Mouse (Mus musculus) urinary bladder, postnatal 10 days (tissue): ENCODE measurements around the gene Ap2b1.

ENCODE experiments used
- DNase-seq: peaks from one replicate; pipeline ENCODE4 v3.0.0; 2022; ENCODE audit warnings: low spot score

Gene Ap2b1

DNA sequence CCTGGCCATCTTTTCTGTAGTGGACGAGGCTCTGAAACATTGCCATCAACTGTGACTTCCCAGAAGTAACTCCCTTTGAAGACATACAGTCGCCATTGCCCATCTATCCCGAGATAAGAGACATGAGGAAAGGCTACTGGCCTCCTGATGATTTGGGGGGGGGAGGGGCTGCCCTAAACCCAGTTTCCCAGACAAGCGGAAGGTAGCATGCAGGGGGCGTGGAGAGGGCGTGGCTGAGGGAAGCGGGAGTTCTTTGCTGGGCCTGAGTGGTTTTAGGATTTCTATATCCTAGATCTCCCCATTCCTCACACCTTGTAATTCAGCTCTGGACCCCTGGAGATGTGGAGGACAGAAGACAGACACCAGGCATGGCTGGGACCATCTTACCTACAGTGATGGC, 145.0 kb downstream of the Ap2b1 start:
- DNase-seq = no peak

DNA sequence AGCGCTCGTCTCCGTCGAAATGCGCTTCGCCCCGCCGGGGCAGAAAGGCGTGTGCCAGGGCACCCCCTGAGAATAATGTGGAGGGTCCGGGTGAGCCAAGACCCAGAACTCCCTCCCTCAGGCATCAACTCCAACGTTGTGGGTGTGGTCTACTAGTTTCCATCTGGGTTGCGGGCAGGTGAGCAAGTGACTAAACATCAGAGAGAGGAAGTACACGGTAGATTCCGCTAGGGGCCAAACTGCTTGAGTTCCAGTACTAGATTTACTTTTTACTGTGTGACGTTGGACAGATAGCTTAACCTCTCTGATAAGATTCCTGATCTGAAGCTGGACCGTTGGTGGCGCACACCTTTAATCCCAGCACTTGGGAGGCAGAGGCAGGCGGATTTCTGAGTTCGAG, 146.2 kb downstream of the Ap2b1 start:
- DNase-seq = no peak

DNA sequence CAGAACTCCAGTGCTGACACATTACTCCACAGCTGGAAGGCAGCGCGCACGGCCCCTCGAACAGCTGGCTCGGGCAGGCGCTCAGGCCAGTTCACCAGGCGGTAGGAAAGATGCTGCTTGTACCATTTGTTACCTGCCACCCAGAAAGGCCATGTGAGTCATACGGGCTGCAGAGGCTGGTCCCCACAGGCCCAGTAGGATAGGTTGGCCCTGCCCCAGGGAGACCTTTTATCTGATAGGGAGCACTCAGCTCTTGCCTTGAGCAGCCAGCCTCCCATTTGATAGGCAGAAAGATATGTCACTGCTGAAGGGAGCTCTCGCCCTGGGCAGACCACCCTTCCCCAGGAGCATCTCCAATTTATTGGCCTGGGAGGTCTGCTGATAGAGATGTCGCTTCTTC, 148.8 kb downstream of the Ap2b1 start:
- DNase-seq = no peak

DNA sequence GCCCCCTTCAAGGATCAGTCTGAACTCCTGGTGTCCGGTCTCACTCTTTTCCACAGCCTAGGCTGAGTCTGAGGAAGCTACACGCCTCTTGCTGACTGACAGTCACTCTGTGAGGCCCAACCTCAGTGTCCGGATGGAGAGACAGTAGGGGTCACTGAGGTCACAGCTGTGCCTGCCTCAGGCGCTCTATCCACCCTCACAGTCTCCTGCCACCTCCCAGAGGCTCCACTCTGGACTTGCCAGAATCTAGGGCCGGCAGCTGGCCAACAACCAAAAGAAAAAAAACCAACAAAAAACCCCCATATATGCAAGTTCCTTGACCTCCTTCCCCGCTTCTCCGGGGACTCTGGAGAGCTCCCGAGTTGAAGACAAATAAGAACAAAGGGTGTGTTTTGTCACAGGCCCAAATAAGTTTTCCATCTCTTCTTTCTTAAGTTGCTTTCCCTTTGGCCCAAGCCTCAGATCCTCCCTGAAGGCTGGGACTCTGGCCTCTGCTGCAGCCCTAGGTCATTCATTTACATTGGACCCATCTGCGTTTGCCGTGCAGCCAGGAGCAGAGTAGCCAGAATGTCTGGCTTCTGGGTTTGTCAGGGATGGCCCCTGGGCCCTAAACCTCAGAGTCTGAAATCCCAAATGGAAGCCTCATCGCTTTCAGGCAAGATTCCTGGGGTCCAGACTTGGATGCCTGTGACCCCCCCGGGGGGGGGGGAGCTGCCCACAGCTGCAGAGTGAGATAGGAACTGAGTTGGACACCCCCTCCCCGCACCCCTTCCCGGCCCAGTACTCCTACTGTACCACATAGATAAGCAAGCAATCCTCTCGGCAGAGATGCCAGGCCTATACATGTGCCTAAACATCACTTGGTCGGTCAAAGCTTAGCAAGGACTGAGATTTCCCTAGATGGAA, 149.4 kb downstream of the Ap2b1 start:
- DNase-seq = no peak

DNA sequence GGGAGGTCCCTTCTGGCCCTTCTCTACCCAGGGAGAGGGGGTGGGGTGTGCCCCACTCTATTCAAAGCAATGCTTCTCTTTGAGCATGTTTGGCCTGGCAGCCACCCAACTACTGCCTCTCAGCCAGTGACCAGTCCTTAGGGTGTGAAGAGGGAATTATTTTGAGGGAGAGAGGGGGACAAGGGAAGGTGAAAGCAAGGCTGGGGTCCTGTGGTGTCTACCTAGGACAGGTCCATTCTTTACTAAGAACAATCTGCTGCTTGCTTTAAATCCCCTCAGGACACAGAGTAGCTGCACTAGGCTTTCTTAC, 150.1 kb downstream of the Ap2b1 start:
- no peak for DNase-seq

DNA sequence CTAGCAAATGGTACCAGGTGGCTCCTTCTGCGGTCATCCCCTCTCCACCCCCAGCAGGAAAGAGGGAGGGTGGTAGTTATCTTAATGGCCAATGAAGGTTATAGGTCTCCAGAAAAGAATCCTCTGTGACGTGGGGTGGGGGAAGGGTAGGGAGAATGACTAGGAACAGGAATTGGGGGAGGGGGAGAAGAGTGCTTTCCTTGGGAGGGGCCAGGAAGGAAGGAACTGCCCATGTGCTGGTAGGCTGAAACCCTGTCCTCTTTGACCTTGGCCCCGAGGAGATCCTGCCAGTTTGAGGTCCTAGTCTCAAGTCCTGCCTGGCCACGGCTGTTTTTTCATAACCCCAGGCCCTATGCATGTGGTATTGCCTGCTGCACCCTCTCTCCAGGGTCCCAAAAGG, 150.5 kb downstream of the Ap2b1 start:
- no peak for DNase-seq

DNA sequence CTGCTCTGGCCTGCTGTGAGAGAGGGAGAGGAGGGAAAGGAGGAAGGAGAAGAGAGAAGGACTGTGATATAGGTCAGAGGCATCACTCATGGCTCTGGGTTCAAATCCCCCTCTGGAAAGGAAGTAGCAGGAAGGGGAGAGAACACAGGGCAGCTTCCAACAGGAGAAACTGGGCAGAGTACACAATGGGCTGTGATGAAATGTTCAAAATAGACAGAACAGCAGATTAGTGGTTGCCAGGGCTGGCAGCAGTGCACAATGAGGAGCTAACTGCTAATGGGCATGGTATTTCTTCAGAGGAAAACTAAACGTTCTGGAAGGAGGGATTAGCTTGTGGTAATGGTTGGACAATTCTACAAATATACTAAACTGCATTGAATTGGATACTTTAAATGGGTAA, 151.7 kb downstream of the Ap2b1 start:
- no peak for DNase-seq

DNA sequence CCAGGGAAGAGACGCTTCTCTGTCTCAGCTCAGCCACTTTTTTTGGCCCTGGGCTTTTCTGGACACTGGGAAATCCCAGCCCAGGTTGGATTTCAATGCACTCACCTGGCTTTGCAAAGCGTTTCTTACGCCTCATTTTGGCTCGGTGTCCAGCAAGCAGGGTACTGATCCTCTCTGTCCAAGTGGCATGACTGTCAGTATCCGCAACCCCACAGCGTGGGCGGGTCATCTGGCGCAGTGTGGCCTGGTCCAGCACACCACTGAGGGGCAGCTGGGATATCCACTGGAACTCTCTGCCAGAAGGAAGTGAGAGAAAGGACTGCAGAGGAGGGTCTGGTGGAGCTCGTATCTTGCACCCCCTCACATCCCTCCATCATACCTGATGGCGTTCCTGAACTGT, 152.5 kb downstream of the Ap2b1 start:
- DNase-seq = no peak

DNA sequence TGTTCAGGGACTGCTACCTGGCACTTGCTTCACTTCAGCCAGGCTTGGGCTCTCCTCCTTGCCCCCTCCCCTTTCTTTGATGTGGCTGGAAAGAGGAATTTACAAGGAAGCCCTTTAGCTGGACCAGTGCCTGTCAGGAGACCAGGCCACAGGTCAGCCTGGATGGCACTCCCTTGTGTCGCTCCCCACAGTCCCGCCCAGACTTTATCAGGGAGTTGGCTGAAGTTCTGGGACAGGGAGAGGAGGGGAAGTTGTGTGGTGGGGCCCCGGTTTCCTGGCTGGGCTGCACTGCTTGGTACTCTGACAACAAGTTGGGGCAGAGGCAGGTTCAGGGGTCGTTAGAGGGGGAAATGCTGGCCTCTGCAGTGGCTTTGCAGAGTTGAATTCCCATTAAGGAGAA, 155.7 kb downstream of the Ap2b1 start:
- DNase-seq = no peak
